Mouse (Mus musculus): ENCODE measurements around the gene Pcolce.
"Not testable (repeated sequence)": the region's sequence is repeated elsewhere in the genome, so short reads cannot be mapped to it uniquely, and the experiment has no call there.

The Pcolce gene

DNA sequence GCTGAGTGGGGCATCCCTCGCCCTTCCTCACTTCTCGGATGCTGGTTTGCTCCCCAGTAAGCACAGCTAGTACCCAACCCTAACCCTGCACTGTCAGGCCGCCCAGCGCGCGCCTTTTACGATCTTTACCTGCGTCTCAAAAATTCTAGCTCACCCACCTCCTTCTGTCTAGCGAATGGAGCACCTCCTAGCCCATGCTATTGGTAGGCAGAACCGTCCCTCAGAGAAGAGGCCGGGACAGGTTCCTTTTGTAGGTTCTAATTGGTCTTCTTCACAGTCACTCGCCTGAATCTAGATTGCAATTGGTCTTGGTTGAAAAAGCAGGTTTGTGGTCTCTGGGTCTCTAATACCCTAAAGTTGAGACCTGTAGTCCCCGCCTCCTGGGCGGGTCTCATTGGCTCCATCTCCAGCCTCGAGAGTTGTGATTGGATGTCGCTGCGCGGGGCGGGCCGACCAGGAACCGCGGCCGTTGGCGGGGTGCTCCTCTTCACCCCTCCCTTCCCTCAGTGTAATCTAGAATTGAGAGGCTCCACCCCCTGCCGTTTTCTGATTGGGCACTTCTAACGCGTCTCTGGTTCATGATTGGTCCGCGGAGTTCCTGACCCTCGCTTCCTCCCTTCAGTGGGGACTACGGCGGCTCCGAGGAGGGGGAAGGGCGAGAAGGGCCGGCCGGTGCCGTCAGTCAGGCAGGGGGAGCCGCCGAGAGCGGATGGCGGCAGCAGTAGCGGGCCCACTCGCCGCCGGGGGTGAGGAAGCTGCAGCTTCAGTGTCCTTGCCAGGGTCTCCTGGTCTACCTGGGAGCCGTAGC lies 15.1 kb upstream of the Pcolce start, which contains the start of the genes Fbxo24, Lrch4 and Gm20605:
Gene Fbxo24 (minus strand): TSS at position 505 of the 808 bp plus-strand sequence.
Gene Lrch4 (plus strand): TSS at position 624 of the 808 bp plus-strand sequence.
Gene Gm20605 (plus strand): TSS at position 678 of the 808 bp plus-strand sequence.
- DNase-seq, result peak; percentile 98

DNA sequence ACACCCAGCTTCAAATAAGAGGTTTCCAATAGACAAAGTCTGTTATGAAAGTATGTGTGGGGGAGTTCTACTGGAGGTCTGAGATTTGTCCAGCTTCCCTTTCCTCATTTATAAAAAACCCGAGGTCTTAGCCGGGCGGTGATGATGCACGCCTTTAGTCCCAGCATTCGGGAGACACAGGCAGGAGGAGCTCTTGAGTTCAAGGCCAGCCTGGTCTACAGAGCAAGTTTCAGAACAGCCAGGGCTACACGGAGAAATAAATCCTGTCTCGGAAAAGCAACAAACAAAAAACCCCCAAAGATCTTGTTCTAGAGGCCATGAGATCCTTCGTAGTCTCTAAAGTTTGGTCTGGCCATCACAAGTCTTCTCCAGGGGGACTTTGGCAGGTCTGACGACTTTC lies 14.4 kb upstream of the Pcolce start:
- no peak for DNase-seq

DNA sequence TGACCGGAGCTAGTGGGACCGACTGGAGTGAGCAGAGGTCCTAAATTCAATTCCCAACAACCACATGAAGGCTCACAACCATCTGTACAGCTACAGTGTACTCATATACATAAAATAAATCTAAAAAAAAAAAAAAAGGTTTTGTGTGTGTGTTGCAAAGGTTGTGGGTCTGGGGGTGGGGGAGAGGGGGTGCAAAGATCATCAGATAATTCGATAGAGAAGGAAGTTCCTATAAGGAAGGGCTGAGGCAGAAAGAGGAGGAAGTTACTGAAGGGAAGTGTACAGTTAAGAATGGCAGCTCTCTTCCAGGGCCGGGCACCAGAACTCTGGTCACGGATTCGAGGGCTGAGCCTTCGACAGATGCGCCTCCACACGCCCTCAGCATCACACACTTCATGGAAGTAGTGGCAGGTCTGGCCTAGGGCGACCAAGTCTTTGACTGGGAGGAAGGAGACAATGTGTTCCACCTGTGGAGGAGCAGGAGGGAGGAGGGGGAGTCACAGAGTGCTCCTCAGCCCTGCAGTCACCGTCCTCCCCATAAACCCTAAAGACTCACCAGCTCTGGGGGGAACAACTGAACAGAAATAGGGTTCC lies 10.4 kb upstream of the Pcolce start:
- DNase-seq, result no peak

DNA sequence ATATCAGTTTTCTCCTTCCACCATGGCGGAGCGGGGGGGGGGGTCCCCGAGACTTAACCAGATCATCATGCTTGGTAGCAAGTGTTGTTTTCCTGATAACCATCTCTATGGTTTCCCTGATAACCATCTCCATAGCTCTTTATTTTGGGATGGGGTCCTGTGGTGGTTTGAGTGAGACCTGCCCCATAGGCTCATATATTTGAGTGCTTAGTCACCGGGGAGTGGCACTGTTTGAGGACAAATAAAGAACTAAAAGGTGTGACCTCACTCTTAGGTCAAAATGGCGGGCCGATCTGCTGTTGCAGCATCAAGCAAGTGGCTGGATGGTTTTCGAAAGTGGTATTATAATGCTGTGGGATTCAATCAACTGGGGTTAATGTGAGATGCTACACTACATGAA lies 1.8 kb upstream of the Pcolce start:
- no peak for DNase-seq

DNA sequence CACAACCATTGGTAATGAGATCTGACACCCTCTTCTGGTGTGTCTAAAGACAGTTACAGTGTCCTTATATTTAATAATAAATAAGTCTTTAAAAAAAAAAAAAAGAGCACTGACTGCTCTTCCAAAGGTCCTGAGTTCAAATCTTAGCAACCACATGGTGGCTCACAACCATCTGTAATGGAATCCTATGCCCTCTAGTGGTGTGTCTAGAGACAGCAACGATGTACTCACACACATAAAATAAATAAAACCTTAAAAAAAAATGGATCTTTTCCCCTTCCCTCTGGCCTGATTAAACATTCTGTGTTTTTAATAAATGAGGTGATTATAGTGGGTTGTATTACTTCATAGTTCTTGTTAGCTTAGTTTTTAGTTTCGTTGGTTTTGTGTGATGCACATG lies 1.3 kb upstream of the Pcolce start:
- not testable (repeated sequence) for DNase-seq

DNA sequence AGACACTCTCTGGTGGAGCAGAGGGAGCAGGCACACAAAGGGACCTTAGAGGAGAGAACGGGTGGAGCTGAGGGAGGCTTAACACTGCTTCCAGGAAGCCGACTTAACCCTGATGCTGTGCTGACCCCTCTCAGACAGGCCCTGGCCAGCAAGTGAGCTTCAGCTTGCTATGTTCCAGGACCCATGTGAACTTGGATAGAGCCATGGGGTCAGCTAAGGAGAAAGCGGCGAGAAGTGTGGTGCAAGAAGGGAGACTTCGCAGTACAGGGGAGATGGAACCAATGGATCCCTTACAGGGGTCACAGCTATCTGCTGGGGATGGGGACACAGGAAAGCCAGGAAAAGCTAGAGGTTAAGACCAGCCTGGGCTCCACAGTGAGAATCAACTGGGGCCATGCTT lies 508 bp downstream of the Pcolce start:
- DNase-seq, result no peak

DNA sequence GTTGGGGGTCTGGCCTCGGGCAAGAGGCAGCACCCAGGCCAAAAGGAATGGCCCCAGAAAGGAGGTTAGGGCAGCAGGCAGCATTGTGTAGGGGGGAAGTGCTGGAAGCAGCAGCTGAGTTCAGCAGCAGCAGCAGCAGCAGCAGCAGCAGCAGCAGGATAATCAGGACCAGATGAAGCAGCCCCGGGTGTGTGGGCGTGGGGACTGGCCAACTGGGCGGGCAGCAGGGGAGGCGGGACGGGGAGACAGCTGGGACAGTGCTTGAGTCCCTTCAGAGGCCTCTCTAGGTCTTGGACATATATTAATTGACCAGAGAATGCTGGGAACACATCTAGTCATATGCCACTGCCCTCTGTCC lies 2.4 kb downstream of the Pcolce start:
- no peak for DNase-seq

DNA sequence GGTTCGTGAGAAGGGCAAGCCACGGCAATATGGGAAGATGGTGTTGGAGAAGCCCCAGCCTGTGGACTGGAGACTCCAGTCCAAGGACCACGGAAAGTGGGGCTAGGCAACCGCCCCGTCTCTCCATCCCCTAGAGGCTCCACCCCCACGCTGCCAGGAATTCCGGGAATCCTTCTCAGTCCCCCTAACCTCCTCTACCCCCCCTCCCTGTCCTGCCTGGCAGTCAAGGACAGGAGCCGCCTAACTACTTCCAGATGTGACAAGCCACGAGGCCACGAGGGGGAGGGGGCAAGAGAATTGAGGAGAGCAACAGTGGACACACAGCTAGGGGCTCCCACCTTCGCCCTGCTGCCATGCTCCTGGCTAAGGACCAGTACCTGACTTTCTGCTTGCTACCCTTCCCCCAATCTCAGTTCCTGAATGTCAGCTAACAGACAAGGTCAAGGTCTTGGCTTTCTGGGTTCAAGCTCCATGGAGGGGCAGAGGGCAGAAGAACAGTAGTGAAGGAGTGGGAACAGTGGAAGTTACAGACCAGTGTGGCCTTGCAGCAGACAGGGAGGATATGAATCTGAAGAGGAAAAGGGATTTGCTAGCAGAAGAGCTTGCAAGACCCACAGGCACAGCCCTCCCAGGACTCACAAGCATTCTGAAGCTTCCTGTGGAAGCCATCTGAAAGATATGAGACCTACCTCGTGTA lies 2.9 kb downstream of the Pcolce start:
- DNase-seq, result no peak

DNA sequence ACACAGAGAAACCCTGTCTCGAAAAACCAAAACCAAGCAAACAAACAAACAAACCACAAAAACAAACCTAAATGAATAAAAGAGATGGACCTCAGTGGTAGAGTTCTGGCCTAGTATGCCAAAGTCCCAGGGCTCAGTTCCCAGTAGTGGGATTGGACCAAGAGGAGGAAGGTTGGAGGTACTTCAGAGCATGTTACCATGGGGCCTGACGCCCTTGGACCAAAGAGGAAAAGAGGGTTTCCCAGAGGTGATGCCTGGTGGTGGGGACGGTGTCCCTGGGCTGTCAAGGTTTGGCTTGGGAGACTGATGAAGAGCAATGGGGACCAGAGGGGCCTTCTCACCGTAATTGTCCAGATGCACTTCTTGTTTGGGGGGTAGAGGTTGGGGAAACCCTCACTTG lies 3.5 kb downstream of the Pcolce start:
- no peak for DNase-seq

DNA sequence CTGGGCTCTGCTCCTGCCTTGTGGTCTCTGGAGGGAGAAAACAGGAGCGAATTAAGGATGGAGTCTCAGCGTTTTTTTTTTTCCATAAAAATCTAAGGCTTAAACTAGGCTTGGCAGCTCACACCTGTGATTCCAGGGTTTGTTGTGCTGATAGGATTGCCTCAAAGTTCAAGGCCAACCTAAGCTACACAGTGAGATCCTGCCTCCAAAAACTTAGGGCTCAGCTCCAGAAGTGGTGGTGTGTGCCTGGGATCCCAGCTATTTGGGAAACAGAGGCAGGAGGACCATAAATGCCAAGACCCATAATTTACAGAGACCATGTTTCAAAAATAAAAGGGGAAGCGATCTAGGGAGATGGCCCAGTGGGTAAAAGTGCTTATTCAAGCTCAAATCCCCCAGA lies 4.3 kb downstream of the Pcolce start:
- DNase-seq, result no peak

DNA sequence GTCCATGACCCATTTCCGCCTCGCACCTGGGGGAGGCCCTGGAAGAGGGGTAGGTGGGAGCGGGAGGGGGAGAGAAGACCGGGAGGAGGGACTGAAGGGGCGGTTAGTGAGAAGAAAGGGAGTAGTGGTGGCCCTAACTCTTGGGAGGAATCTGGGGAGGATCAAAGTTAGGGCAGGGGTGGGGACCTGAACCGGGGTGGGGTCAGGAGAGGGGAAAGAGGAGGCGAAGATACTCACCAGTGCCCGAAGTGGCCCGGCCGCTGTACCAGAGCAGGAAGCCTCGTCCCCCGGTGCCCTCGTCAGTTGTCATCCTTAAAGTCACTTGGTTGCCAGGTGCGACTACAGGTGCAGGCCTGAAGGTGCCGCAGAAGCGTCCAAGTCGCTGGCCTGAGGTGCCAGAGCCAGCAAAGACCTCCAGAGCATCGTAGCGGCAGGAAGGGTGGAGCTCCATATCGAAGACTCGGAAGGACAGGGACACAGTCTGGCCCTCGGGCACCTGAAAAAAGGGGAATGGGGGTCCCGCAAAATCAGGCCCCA lies 4.9 kb downstream of the Pcolce start:
- DNase-seq, result no peak

DNA sequence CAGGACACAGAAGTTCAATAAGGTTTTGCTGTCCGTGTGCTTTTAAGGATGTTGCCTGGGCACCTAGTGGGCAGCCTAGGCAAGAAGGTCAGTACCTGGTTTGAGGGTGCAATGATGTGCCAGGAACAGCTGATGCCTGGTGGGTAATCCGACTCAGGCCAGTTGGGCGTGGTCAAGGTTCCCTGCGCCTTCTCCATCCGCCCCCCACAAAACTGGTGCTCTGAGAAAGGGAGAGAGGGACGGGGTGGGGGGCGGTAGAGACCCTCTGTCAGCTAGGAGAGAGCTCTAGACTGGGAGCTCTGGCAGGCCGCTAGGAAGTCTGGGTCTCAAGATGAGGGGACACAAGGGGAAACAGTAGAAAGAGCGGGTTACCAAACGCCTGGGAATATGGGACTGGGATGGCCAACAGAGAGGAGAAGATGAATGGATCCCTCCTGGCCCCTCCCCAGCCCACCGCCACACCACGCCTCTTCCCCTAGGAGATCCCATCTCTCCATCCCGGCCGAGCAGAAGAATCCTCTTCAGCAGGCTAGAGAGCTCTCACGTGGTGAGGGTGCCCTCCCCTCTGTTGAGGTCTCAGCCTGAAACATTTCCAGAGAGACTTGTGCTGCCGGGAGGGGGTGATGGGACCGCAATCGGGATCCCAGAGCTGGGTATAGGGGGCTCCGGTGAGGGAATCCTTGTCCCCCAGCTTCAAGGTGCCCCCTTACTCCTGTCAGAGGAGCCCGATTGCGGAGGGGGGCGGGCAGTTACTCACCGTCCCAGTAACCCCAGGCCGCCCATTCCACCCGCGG lies 5.5 kb downstream of the Pcolce start:
- no peak for DNase-seq

DNA sequence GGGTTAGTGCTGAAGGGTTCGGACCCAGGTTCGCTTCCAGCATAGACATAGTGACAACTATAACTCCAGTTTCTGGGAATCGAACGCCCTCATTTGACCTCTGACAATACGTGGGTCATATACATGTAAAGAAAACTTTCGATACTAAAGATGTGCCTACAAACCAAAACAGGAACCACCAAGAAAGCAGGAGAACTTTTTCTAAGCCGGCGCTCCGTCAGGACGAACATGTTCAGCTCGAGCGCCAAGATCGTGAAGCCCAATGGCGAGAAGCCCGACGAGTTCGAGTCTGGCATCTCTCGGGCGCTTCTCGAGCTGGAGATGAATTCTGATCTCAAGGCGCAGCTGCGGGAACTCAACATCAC lies 12.2 kb downstream of the Pcolce start:
- peak; percentile 55 for DNase-seq

DNA sequence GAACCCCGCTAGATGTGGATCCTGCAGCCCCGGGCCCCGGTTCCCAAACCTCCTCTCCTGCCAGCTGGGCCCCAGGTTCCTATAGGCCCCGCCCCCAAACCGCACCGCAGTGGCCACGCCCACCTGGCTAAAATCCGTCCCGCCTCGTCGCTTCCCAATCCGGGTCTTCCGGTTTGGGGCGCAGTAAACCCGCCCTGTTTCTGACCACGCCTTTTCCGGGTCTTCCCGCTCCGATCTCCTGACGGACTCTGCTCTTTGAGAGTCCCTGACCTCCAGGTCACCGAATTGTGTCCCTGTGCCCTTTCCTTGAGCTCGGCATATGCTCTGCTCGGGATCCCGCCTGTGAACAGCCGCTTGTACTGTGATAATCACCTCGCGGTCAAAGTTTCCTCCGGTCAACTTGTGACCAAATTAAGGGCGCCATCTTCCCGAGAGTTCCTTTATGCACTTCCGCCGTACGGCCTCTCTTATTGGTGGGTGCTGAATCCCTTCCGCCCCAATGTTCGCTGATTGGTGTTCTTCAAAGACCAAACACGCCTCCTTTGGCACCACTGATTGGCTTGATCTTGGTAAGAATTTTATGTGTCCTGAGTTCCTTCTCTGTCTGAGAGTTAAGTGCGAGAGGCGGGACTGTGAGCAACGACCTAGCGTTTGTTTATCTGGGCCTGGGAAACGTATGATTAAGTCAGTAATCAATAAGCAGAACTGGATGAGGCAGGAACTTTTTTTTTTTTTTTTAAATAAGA lies 12.8 kb downstream of the Pcolce start, which contains the start of gene Mospd3:
Gene Mospd3 (minus strand): TSS at position 440 of the 746 bp plus-strand sequence.
- DNase-seq, result peak; percentile 99

DNA sequence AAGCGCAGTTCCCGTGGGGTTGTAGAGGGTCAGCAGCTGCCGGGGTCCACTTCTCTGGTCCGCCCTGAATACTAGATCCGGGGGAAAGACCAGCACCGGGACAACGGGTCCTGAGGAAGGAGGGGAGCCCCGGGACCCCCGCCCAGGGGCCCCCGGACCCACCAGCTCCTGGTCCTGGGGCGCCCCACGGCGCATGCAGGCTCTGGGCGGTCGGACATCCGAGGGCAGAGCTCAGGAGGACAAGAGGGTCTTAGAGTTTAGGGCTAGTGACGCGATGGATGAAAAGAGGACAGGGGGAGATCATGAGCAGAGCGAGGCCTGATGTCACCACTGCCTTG lies 13.3 kb downstream of the Pcolce start:
- no peak for DNase-seq

DNA sequence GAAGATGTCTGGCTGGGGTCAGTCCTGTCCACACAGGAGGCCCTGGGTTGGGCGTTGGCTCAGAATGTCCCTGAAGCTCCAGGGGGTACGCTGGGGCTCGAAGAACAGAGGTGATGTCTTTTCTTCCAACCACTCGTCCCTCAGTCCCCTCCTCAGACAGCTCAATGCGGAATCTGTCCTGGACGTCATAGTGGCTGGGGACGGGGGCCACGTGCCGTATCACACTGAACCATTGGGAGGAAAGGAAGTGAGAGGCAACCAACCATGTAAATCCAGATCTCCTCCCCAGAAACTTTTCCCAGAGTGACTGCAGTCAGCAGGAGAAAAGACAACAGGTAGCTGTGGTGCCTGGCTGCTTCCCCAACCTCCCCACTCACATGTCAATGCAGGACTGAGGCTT lies 14.0 kb downstream of the Pcolce start:
- no peak for DNase-seq

DNA sequence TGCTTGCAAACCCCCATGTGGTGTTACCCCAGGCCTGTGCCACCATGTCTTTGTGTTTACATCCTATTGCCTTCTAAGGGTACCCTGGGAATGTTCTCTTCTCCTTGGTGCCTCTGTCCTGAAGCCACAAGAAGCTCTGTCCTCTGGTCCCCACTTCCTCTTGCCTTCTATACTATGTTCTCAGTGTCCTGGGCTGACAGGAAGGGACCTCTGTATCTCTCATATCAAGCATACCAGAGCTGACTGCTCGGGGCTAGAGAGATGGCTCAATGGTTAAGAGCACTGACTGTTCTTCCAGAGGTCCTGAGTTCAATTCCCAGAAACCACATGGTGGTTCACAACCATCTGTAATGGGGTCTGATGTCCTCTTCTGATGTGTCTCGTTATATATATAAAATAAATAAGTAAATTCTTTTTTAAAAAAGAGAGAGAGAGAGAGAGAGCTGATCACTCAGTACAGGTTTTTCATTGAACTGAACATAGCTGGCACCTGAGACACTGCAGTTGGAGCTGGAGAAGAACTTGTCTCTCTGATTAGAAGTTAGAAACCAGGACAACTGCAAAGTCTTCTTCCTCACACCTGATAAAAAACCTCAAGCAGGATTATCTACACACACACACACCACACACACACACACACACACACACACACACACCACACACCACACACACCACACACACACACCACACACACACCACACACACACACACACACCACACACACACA lies 15.3 kb downstream of the Pcolce start:
- no peak for DNase-seq

DNA sequence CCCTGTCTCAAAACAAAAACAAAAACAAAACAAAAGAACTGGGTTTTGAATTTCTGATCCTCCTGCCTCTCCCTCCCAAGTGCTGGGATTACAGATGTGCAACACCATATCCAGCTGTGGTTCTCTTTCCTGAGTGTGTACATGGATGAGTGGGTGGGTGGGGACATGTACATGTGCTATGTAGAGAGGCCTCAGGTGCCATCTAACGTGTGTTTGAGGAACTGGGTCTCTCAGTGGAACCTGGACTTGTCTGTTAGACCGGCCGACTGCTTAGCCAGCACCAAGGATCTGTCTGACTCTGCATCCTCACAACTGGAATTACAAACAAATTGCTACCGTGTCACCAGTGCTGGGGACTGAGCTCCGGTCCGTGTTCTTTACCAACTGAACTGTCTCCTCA lies 16.0 kb downstream of the Pcolce start:
- no peak for DNase-seq

DNA sequence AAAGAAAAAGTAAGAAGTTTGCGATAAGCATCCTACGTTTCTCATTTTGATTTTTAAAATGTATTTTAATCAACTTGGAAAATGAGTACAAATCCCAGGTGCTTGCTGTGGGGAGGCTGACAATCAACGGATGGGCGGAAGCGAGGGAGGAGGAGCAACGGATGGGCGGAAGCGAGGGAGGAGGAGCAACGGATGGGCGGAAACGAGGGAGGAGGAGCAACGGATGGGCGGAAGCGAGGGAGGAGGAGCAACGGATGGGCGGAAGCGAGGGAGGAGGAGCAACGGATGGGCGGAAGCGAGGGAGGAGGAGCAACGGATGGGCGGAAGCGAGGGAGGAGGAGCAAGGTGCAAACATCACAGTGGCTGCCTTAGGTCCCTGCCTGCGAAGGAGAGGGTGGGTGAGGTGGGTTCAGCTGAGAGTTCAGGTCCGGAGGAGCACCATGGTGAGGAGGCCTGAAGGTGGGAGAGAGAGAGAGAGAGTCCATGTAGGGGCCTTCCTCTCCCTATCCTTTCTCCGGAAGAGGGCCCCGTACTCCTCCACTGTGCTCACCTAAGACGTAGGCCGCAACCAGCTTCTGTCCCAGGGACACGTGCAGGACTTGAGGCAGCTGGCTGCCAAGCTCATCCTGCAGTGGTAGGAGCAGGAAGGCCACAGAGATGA lies 16.9 kb downstream of the Pcolce start:
- peak; percentile 47 for DNase-seq

DNA sequence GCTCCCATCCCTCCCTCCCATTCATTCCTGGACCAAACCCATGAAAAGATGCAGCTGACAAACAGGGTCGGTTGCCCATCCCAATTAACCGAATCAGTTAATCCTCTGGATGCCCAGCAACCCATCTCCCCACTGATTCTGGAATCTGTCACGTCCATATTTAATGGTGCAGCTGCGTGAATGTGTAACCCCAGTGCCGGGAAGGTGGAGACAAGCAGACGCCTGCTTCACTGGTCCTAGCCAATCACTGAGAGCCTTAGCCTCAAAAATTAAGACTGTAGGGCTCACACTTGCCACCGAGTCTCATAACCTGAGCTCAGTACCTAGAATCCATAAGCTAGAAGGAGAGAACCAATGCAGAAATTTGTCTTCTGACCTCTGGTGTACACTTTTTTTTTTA lies 17.7 kb downstream of the Pcolce start:
- no peak for DNase-seq

DNA sequence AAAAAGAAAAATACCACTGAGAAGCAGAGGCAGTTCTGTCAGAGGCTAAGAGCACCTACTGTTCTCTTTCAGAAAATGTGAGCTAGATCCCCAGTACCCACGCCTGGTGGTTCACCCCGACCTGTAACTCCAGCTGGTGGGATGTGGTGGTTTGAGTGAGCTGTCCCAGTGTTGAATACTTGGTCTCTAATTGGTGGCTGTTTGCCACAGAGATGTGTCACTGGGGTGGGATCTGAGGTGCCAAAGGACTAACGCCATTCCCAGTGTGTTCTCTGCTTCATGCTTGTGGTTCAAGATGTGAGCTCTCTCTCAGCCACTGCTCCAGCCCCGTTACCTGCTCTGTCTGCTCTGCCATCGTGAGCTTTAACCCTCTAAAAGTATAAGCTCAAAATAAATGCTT lies 23.1 kb downstream of the Pcolce start:
- no peak for DNase-seq
